Mouse (Mus musculus) thymus, adult 2 months (tissue): ENCODE data around the gene Zbed6. TPM values are rescaled to one million over a fixed set of nuclear protein-coding genes. Genes with fewer than 3 reads are reported as not detected.
A peak's percentile ranks its signal among the peaks of the same experiment; 100 is the strongest.

Source experiments
- DNase-seq: peaks from one replicate; pipeline ENCODE4 v3.0.0; 2021
- H3K27ac ChIP-seq: fragments of 200-500 bp; 2 replicates; pipeline ENCODE4 v1.5.1; 2012; ENCODE audit warnings: low read length, control low read depth; ENCODE audit not compliant: control insufficient read depth, insufficient read depth
- H3K27me3 ChIP-seq: fragments of 200-500 bp; 2 replicates; pipeline ENCODE4 v1.6.1; 2012; ENCODE audit warnings: mild to moderate bottlenecking, low read length, moderate library complexity, mixed read lengths; ENCODE audit not compliant: control insufficient read depth, insufficient read depth
- H3K36me3 ChIP-seq: fragments of 200-500 bp; 2 replicates; pipeline ENCODE4 v1.6.1; 2012; ENCODE audit warnings: mild to moderate bottlenecking, low read length, moderate library complexity; ENCODE audit not compliant: control insufficient read depth, insufficient read depth
- H3K4me1 ChIP-seq: fragments of 200-500 bp; replicated peaks from 2 replicates; pipeline ENCODE4 v1.6.1; 2012; ENCODE audit warnings: low read length; ENCODE audit not compliant: control insufficient read depth, insufficient read depth
- H3K4me3 ChIP-seq: fragments of 200-500 bp; 2 replicates; pipeline ENCODE4 v1.5.1; 2012; ENCODE audit warnings: mild to moderate bottlenecking, low read length, control low read depth, moderate library complexity; ENCODE audit not compliant: control insufficient read depth, insufficient read depth
- CTCF ChIP-seq: fragments of 200-500 bp; IDR thresholded peaks from 2 replicates; pipeline ENCODE4 v1.5.1; 2012; ENCODE audit warnings: mild to moderate bottlenecking, control low read depth, low read length, moderate library complexity, borderline replicate concordance; ENCODE audit not compliant: control insufficient read depth, poor library complexity, insufficient read depth; ENCODE audit errors: extremely low read depth
- POLR2A ChIP-seq: fragments of 200-500 bp; IDR thresholded peaks from 2 replicates; pipeline ENCODE4 v1.6.1; 2012; ENCODE audit warnings: mild to moderate bottlenecking, low read length, control low read depth, moderate library complexity; ENCODE audit not compliant: control insufficient read depth, poor library complexity, insufficient read depth; ENCODE audit errors: extremely low read depth
- WGBS: fragments of 180-500 bp; shearing (Covaris S2); methylation state at CpG from one replicate; pipeline ENCODE4 v1.1.7; 2018; 5-methylcytosine and 5-hydroxymethylcytosine counted together
- polyA plus RNA-seq: library from polyadenylated mRNA; depleted of rRNA; stranded (reverse); fragments of >200 nt; gene quantifications from 2 replicates; pipeline ENCODE4 v1.2.3, GENCODE M21; 2012

Gene Zbed6
- polyA plus RNA-seq, 1 experiment: 5.3 TPM

DNA sequence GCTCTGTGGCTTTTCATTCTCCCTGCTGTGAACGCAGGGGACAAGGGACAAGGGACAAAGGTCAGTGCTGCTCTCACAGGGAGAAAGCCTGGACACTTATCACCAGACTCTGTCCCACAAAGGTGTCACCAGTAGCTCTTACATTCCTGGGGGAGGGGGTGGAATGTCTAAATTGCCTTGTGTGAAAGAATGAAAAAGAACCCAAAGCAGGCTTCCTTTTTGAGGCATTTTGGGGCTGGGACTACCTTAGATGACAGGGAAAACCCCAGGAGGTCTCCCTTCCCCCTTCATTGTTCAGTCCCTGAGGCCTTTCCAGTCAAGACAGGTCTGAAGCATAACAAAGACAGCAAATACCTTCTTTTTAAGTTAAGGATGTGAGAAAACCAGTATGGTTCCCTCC, 33.6 kb upstream of the Zbed6 start:
- 72% methylated on average over 1 of the region's 1 CpGs for WGBS
- H3K27me3 ChIP-seq: no peaks in the 10 kb centered on the region
- no peak for DNase-seq

DNA sequence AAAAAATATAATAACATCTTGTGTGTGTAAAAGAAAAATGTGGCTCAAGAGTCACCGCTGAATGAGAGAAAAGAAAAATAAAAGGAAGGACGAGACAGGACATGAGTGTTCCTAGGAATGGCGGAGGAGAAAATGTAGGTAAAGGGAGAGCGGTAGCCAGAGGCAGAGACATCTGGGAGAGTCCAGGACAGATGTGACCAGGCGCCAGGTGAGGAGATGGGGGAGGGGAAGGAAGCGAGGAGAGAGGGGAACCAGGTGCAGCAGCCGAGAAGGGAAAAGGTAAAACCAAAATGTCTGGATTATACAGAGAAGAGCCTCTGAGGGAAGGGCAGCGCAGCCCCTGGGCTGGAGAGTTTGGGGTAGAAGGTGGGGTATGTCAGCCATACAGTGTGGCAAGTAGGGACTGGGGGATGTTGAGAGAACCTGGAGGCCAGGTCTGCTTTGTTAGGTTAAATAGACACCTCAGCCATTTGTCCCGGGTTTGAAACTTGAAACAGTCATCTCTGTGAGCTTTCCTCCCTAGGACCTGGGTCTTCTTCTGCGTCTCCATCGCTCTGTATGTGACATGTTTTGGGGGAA, 32.9 kb upstream of the Zbed6 start:
- Histone ChIP-seq H3K4me1 (peaks cover 45% of the 10 kb centered on the region), H3K27ac (no peak overlapping the region), H3K36me3 (no peaks in the 10 kb centered on the region), H3K4me3 (no peak overlapping the region), H3K27me3 (no peaks in the 10 kb centered on the region)
- 80% methylated on average over 11 of the region's 11 CpGs for WGBS
- TF ChIP-seq POLR2A: no peak
- no peak for TF ChIP-seq CTCF
- no peak for DNase-seq

More for the DNA sequence above, 33.6 kb upstream of the Zbed6 start:
- Histone ChIP-seq H3K27ac (no peak overlapping the region), H3K36me3 (no peaks in the 10 kb centered on the region), H3K4me3 (no peak overlapping the region), H3K4me1 (peaks cover 40% of the 10 kb centered on the region)
- TF ChIP-seq CTCF: no peak

DNA sequence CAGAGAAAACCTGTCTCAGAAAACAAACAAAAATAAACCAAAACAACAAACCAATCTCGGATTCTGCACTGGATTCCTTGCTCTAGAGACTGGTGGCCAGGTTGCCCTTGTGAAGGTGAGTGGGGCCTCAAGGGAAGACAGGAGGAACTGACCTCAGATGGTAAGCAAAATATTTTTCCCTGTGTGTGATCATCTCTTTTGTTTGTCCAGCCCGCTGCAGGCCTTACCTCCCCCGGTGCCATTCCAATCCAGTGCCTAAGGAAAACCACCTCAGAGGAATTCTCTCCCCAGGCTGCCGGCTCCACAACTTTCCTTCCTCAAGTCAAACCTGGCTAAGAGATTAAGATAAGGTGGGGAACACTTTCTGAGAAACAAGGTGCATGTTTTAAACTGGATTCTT, 31.5 kb upstream of the Zbed6 start:
- H3K36me3 ChIP-seq: no peaks in the 10 kb centered on the region
- no peak overlapping the region for H3K27ac ChIP-seq
- H3K4me3 ChIP-seq: no peak overlapping the region
- H3K27me3 ChIP-seq: no peaks in the 10 kb centered on the region
- no peak for TF ChIP-seq CTCF
- no peak for TF ChIP-seq POLR2A
- peaks cover 48% of the 10 kb centered on the region for H3K4me1 ChIP-seq
- DNase-seq: no peak
- 85% methylated on average over 4 of the region's 4 CpGs for WGBS

DNA sequence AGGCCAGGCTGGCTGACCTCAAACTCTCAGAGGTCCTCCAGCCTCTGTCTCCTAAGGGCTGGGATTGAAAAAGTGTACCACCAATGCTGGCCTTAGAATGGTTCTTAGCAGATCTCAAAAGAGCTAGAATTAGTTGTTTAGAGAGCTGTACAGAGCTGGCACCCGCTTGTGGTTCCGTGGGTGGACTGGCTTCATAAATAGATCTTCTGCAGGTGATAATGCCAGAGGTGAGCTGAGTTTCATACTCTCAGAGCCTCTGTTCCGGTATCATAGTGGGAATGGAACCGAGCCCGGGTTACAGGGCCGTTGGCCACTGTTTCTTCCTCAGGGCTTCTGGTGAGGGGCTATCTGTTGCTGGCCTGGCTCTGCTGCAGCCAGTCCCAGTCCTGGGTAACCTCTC, 30.4 kb upstream of the Zbed6 start:
- H3K36me3 ChIP-seq: no peaks in the 10 kb centered on the region
- peak overlapping the region; percentile 32; the same call in 1 of the 2 replicates for H3K27ac ChIP-seq
- DNase-seq: no peak
- 69% methylated on average over 6 of the region's 6 CpGs for WGBS
- peaks cover 48% of the 10 kb centered on the region for H3K4me1 ChIP-seq
- TF ChIP-seq POLR2A (no peak), CTCF (no peak)
- no peaks in the 10 kb centered on the region for H3K27me3 ChIP-seq
- H3K4me3 ChIP-seq: no peak overlapping the region

DNA sequence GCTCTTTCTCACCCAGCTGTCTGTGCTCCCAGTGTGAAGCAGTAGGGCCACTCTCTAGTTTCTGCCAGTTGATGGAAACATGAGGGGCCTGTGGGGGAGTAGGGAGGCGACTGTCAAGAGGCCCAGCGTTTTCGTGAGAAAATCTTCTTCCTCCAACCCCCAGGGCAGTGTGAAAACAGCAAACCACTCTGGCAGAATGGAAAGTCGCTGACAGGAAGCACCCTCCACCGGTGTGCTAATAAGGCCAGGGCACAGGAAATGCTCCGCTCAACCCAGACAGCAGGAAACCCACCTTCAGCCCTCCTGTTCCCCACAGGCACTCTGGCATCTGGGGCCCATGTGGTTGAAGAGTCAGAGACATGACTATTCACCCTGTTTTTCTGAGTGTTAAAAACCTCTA, 29.2 kb upstream of the Zbed6 start, which contains the start of gene Lax1:
TSS of gene Lax1 (minus strand) at position 212 of the 400 bp plus-strand sequence.
- Histone ChIP-seq H3K27me3 (no peaks in the 10 kb centered on the region), H3K27ac (peak within 1 kb of the TSS; percentile 99), H3K36me3 (no peaks in the 10 kb centered on the region), H3K4me1 (peaks cover 42% of the 10 kb centered on the region), H3K4me3 (peak within 1 kb of the TSS; percentile 89)
- TF ChIP-seq POLR2A: peak; percentile 43; the same call in 1 of the 2 replicates
- TF ChIP-seq CTCF: no peak
- DNase-seq: peak; percentile 74
- 0% methylated on average over 6 of the region's 6 CpGs for WGBS

DNA sequence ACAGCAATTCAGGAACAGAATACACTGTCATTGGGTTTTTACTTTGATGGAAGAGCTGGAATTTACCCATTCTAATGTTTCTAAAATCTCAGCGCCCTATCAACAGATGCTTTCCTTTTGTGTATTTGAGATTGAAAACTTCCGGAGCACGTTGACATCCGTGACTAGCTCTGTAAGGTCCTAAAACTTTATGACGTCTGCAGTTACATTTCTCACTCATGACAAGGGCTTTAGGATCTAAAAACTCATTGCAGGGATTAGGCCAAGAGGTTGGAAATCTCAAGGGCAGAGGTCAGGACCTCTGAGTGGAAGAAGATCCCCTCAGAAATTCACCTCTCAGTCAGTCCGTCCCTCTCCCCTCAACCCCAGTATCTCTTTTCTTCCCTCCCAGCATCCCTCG, 27.6 kb upstream of the Zbed6 start:
- peaks cover 27% of the 10 kb centered on the region for H3K4me1 ChIP-seq
- no peak for TF ChIP-seq CTCF
- no peaks in the 10 kb centered on the region for H3K36me3 ChIP-seq
- H3K27me3 ChIP-seq: no peaks in the 10 kb centered on the region
- 33% methylated on average over 7 of the region's 7 CpGs for WGBS
- peak overlapping the region; percentile 28; the same call in 1 of the 2 replicates for H3K4me3 ChIP-seq
- no peak for DNase-seq
- H3K27ac ChIP-seq: peak overlapping the region; percentile 36; the same call in 1 of the 2 replicates
